Mouse (Mus musculus): Measurements from ENCODE around the gene Rbpj.

Rbpj gene

DNA sequence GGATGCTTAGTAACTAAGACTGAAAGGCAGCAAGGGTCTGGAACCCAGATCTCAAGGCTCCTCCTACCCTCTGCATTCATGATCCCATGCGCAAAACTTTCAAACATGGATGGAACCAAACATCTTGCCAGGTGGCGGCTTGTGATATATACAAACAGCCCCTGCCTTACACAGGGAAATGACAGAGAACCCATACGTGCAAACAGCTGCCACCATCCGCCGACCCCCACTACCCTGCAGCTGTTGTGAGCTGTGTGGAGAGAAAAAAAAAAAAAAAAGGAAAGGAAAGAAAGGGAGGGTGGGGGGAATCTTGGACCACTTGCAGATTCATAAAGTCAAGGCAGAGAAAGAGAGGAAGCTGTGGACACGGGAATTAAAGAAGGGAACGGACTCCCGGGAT, 2.4 kb downstream of the Rbpj start:
- in situ Hi-C loops (cut with MboI; ENCODE audit: low sequenced_read_pairs): no loop called here

DNA sequence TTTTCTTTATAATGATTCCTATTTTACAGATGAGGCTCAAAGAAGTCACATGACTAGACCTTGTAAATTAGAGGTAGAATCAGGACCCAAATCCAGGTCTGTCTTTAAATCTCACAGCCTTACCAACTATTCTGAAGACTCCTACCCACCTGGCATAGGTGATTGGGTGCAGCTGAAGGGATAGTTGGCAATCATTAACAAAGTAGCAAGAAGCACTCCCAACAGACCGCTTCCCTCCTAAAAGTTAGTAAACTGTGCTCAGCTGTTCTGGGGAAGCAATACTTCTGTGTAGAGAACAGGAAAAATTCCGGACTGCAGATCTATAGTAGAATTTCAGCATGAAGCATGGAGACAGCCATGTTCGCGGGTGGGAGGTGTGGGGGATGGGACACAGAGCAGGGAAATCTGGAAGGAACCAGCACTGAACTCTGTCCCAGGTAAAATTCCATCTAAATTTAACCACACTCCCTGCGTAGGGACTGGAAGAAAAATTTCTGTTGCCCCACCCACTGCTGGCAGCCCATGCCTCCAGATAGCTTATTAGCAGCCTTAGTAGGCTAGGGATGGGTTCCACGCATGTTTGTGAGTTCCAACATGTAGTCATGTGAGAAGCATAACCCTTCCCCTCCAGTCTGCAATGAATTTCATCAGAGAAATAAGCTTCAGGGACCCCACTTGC, 3.3 kb downstream of the Rbpj start:
- in situ Hi-C loops (cut with MboI; ENCODE audit: low sequenced_read_pairs): no loop called here

DNA sequence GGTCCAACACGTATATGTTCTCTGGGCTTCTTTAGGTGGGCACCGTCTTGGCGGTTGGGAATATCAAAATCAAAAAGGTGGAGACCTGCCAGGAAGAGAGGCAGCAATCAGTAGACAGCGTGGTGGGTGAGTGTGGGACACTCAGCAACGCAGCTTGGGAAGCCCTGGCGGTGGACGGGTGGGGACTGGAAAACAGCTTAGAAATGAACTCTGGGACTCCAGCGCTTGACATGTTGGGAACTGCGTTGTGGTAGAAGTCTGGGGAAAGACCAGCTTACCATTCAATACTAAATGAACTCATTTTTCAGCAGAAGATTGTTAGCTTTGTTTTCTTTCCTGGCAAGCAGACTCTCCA, 3.8 kb downstream of the Rbpj start:
- in situ Hi-C loops (cut with MboI; ENCODE audit: low sequenced_read_pairs): no loop called here

DNA sequence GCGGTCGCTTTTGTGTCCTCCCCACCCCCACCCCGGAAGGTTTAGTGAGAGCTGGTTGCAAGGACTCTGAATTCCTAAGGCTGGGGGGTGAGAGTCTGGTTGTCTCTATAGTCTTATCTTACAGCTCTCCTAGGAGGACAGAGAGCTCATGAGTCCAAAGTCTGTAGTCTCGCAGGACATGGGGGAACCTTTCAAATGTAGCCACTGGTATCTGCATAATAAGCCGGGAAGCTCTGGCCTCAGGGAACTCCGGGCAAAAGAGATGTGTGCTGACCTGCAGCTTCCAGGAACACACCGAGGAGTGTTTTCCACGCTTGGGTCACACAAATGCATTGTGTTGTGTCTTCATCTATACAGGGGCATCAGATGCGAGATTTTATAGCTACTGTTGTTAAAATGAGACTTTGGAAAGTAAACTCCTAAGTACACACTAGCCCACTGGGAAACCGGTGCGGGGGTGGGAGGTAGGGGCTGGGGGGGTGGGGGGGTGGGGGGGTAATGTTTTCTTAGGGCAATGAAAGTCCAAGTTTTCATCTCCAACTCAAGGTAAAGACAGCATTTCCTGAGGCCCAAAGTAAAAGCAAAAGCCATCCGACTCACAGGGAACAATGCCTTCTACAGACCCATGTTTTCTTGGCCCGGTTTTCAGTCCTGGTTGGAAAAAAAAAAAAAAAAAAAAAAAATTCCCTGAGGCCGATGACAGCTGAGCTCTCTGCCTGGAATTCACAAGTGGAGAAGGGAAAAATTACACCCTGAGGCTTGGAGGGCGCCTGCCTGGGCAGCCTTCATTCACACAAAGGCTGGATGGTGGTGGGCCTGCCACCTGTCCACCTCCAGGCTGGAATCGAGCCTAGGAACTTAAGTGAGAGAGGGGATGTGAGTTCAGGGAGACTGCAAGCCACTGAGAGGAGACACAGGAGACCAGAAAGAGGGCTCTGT, 4.5 kb downstream of the Rbpj start:
- in situ Hi-C loops (cut with MboI; ENCODE audit: low sequenced_read_pairs): no loop called here

DNA sequence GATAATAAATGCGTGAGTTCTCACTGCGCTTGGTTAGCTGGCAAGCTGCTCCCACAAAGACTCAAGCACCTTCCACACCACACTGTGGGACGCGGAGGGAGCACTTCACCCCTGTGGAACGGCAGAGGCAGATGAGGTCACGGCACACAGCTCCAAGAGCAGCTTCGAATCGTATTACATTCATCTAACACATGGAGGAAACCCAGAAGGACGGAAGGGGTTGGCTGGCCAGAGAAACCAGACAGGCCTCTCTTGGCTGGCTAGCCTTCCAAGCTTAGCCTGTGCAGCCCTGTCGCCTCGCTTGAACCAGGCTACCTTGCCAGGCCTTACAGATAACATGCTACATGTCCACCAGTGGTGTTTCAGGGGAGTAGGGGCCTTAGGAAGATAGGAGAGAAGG, 6.5 kb downstream of the Rbpj start:
- in situ Hi-C loops (cut with MboI; ENCODE audit: low sequenced_read_pairs): no loop called here

DNA sequence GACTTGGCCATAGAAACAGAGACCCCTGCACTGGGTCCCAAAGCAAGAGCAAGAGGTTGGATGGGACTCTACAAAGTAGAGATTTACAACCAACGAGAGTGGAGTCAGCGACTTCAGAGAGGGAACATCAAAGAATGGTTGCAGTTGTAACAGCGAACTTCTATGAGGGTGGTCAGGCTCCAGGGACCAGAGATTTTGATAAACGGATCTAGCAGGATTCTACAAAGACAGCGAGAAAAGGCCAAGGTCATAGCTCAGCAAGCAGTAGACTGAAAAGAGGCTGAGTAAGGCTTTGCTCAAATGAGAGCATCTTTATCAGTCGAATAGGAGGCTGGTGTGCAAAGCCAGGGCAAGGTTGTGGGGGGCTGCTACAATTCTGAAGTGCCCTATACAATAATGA, 13.2 kb downstream of the Rbpj start:
- in situ Hi-C loops (cut with MboI; ENCODE audit: low sequenced_read_pairs): no loop called here

DNA sequence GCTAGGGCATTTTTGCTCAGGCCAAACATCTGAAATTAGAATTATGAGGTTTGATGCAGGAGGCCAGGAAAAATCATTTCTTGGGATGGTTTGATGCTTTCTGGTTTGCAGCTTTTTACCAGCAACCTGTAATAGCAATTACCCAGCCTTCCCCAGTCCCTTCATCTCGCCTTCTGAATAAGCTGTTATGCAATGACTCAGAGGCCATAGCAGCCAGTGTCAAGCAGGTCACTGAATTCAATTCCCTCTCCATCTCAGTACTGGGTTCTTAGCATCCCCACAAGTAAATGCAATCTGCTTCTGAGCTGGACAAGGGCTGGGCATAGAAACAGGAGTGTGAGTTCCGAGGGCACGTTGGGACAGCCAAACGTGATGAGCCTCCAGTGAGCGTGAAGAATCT, 13.9 kb downstream of the Rbpj start:
- in situ Hi-C loops (cut with MboI; ENCODE audit: low sequenced_read_pairs): no loop called here

DNA sequence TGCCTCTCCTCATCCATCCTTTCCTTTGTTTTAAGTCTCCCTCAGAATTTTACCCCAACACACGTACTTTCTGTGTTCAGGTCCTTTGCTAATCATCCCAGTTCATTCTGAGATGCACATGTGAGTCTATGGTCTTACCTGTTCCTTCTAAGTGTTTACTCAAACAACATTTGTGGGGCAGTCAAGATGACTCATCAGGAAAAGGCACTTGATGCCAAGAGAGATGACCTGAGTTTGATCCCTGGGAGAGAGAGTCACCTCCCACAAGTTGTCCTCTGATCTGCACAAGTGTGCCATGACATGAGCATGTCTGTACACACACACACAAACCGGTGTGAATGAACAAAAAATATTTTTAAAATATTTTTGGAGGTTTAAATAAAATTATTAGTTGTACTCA, 15.1 kb downstream of the Rbpj start:
- in situ Hi-C loops (cut with MboI; ENCODE audit: low sequenced_read_pairs): no loop called here

DNA sequence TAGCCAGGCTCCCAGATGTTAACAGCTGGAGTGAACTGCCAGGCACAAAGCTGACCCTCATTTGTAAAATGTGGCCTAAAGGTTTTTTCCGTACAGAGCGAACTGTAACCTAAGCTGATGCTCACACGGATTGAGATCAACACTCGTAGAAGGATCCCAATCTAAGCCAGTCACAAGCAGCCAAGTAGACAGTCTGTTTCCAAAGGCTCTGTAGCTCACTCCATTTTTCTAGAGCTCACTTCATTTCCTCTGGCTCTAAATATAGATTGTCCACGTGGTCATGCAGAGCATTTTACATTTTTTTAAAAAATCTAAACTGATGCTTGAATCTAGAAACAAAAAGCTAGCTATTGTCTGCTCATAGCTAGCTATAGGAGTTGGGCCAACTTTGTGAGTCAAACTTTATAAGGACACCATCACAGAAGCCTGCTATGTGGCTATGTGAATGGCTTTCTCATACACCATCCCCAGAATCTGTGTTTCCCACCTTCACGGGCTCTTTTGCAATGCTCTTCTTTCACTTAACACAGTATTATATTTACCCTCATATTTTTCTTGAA, 19.2 kb downstream of the Rbpj start:
- in situ Hi-C loops (cut with MboI; ENCODE audit: low sequenced_read_pairs): no loop called here

DNA sequence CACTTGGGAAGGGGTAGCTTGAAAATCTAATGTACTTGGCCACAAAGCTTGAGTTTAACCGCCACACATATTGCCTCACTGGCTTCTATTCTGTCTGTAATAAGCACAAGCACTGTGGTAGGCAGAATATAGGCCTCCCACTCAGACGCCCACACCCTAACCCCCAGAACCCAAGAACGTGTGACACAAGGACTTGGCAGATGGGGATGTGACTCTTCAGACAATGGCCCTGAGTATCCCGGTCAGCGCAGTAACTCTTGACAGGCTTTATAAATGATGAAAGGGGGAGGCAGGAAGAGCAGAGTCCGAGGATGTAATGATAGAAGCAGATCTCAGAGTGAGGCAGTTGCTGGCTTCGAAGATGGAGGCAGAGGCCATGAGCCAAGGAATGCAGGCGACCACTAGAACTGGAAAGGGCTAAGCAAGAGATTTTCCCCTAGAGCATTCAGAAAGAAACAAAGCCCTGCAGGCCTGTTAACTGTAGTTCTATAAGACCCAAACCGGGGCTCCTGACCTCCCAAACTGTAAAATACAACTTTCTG, 20.1 kb downstream of the Rbpj start:
- in situ Hi-C loops (cut with MboI; ENCODE audit: low sequenced_read_pairs): no loop called here

DNA sequence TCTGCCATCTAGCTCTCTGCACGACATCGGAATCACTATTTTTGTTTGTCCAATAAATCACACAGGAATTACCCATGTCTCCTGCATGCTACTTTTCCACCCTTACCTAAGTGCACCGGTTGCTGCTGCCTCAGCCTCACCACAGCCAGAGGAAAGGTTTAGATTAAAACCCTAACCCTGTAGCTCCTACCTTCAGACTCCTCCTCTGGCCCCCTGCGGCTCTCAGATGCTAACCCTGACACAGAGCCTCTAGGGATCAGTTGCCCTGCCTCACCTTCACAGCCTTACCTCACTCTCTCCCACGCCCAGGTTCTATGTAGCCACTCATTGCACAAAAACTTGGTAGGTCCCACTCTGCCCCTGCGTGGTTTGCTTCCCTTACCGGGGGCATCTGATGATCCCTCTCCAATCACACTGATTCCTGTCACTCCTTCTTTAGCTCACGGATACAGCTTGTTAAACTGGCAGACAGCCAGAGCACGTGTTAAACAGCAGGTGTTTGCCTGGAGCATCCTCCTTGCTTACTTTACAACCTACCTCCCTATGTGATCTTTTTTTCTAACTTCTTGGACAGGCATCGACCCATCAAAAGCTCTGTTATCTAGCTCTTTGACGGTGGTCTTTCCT, 21.1 kb downstream of the Rbpj start:
- in situ Hi-C loops (cut with MboI; ENCODE audit: low sequenced_read_pairs): no loop called here

DNA sequence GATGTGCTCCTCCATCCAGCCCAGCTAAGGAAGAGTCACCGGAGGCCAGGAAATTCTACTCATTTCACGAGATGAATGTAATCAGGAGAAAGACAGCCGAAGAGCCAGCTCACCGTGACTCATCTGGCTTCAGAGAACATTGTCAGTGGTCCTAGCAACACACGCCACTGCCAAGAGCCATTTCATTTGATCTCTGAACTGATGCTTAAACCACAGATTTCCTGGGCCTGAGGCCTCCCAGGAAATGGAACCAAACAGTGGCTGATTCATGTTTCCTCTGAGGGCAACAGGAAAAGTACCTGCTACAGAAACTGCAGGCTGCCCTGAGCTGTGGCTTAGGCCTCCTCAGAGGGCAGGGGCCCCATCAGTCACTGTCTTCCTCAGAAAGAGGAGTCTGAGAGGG, 24.7 kb downstream of the Rbpj start:
- in situ Hi-C loops (cut with MboI; ENCODE audit: low sequenced_read_pairs): no loop called here

DNA sequence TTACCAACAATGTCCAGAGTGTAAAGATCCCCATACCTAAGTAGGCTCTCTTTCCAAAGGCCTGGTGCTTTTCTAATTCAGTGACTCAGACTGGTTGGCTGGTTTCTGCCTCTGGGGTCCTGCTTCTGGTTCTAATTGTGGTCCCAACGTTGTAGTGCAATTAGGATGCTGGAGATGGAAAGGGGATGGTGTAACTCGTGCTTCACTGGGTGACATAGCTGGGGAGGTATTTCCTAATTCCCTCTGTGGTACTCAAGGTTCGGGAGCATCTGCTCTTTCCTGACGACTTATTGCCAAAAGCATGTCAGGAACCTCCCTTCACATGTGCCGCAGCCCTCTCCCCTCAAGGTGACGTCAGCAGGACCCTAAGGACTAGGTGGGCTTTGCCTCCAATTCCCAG, 27.8 kb downstream of the Rbpj start:
- in situ Hi-C loops (cut with MboI; ENCODE audit: low sequenced_read_pairs): no loop called here

DNA sequence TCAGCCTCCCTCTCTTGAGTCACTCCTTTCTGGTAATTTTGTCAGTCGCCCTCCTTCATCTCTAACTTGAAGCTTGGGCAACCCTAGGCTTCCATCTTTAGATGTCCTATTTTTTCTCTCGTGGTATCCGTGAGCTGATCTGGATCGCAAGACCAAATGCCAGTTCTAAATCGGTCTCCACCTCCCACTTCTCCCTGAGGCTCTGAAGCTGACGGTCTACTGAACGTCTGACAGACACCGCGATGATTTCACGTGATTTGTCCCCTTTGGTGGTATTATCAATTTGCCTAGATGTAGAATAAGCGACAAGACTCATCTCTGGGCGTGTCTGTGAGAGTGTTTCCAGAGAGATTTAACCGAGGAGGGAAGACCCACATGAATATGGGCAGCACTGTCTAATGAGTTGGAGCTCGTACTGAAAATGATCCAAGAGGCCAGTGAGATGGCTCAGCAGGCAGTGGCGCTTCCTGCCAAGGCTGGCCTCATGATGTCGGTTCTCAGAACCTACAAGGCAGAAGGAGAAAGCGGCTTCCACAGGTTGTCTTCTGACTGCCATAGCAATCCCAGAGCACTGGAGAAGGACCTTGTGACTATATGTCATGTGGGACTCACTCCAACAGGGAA, 28.7 kb downstream of the Rbpj start:
- in situ Hi-C loops (cut with MboI; ENCODE audit: low sequenced_read_pairs): no loop called here

DNA sequence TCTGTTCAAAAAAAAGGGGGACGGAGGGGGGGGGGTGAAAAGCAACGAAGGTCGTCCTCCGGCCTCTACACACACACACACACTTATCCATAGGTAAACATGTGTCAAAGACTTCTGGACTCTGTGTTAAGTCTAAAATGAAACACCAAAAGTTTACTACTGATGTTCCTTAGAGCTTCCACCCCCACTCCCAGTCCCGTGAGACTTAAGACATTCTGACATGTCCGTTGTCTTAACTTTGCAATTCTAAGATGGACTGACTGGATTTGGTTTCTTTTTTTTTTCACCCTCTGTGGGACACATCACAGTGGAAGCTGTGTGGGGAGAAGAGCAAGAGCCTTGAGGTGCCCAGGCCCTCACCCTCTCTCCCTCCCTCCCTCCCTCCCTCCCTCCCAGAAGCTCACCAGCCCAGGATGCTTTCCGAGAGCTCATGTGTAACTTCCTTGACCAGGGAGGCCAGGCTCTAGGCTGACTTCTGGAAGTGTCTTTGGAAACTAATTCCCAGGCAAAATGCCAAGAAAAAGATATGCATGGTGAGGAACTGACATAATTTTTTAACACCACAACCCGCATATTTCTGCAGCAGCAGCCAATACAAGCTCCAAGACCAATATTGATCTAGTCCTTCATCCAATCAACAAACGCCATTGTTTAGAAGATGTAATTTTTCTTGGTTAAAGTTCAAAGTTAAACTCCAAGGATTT, 31.0 kb downstream of the Rbpj start:
- in situ Hi-C loops (cut with MboI; ENCODE audit: low sequenced_read_pairs): no loop called here

DNA sequence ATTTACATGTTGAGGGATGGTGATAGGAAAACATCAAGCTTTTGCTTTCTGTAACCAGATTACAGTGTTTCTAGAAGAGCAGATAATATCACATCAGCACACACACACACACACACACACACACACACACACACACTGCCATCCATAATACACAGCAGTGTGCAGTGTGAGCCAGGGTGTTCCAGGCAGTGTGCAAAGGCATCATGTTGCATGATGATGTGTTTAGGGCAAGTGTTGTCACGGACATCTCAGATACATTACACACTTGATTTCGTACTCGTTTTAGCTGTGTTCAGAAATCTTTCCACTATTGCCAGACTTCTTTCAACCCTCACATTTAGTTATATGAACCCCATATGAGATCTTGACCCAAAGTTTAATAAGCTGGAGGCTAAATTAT, 33.6 kb downstream of the Rbpj start:
- in situ Hi-C loops (cut with MboI; ENCODE audit: low sequenced_read_pairs): no loop called here

DNA sequence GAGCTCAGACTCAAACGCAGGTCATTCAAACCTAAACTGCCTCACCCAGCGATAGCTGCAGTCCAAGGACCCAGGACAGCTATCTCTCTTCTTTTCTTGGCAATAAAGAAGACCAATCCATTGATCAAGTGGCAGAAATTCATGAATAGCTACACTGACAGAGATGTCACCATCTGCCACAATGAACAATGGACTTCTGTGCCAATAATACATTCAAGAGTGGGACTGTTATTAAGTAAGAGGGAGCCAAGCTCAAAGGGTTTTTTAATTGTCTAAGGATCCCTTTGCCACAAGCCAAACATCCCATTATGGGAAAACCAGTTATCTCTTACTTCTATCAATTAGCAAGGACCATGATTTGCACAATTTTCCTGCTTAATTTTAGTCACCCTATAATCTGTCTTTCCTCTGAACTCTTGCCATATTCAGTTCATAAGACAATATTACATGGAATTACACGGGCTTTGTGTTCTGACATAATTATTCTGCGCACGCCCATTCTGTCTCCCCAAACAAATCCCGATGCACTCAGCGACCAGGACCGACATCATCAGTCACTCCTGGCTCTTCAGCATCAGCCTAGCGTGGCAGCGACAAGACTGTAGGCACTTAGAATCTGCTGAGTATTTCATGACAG, 34.7 kb downstream of the Rbpj start:
- in situ Hi-C loops (cut with MboI; ENCODE audit: low sequenced_read_pairs): no loop called here

DNA sequence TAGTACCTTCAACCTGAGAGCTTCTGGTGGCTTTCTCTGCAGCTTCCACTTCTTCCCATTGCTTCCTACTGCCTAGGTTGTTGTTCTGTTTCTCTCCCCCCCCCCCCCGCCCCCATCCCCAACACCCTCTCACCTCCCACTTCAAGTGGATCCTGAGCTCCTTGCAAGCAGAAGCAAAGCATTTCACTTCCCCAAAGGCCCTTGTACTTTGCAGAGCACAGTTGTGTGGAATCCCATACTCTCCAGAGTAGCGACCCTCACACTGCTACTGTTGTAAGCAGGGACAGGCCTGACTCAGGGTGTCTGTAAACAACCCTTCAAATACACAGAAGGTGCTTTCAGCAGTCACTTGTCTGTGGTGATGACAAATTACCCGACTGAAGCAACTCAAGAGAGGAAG, 37.3 kb downstream of the Rbpj start:
- in situ Hi-C loops (cut with MboI; ENCODE audit: low sequenced_read_pairs): no loop called here

DNA sequence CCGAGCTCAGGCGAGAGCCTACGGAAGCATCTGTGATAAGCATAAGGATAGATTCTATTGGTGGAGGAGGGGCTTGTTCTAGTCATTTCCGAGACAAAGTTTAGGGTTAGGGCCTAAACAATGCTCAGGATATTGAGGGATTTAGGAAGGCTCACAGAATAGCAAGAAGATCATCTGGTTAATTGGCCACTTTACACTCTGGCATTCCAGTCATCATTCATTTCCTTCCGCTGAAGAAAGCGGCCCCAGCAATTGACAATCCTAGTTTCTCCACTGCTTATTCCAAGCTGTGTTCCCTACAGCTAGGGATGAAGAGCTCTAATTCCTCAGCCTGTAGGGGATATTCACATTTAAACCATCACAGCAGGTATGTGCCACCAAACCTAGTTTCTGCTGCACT, 39.8 kb downstream of the Rbpj start:
- in situ Hi-C loops (cut with MboI; ENCODE audit: low sequenced_read_pairs): no loop called here

DNA sequence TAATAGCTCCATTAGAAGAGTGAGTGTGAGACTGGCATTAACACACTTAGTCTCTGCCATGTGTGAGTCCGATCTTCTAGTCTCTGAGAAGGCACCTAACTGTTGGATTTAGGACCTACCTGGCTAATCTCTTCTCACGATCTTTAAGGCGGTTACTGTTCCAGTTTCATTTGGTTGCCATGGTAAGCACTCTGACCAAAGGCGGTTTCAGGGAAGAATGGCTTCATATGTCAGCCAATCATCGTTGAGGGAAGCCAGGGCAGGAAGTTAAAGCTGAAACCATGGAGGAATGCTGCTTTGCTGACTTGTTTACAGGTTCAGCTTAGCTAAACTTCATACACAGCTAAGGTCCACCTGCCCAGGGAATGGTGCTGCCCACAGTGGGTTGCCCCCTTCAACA, 41.4 kb downstream of the Rbpj start:
- in situ Hi-C loops (cut with MboI; ENCODE audit: low sequenced_read_pairs): no loop called here
